Mouse (Mus musculus): ENCODE results near the gene Il12b. TPM values are rescaled to one million over a fixed set of nuclear protein-coding genes. Genes with fewer than 3 reads are reported as not detected.
"Not testable (repeated sequence)": the region's sequence is repeated elsewhere in the genome, so short reads cannot be mapped to it uniquely, and the experiment has no call there.

Gene Il12b
- total RNA-seq, 2 experiments from 2014 or later: not detected

DNA sequence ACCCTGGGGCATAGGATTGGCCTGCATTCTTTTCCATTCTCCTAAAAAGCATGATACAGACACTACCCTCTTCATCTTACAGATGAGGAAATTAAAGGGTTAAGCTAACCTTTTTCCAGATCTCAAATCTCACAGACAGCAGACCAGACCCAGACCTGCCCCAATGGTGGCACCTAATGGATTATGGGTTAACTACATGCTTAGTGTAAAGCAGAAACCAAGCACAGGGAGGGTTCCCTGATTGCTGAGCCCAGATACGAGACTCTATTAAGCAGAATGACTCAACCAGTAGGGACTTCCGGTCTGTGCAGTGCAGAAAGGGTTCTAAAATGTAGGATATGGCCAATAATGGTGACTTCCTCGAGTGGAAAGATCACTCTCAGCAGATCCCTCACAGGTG is 10.6 kb downstream of the Il12b start:
- peak; percentile 63 for ATAC-seq (replicated peaks; ENCODE audit: poor library complexity)

DNA sequence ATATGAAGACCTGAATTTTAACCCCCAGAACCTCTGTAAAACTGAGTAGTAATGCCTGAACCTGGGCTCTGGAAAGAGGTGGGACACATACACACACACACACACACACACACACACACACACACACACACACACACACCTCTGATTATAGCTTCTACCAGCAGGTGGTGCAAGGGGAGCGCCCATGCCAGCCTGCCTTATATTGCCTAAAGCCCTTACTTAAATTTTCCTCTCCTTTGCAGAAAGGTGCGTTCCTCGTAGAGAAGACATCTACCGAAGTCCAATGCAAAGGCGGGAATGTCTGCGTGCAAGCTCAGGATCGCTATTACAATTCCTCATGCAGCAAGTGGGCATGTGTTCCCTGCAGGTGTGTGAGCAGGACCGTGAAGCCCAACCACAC is 12.4 kb downstream of the Il12b start:
- peak; percentile 54; the same call in 1 of the 2 replicates for ATAC-seq (replicated peaks; ENCODE audit: poor library complexity)

DNA sequence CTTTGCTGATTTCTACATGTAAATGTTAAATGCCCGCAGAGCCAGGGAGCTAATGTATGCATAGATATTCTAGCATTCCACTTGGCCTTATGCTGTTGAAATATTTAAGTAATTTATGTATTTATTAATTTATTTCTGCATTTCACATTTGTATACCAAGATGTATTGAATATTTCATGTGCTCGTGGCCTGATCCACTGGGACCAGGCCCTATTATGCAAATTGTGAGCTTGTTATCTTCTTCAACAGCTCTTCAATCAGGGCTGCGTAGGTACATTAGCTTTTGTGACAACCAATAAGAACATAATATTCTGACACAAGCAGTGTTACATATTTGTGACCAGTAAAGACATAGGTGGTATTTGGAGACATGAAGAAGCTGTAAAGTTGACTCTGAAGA is 13.5 kb downstream of the Il12b start:
- no peak for ATAC-seq (replicated peaks; ENCODE audit: poor library complexity)

DNA sequence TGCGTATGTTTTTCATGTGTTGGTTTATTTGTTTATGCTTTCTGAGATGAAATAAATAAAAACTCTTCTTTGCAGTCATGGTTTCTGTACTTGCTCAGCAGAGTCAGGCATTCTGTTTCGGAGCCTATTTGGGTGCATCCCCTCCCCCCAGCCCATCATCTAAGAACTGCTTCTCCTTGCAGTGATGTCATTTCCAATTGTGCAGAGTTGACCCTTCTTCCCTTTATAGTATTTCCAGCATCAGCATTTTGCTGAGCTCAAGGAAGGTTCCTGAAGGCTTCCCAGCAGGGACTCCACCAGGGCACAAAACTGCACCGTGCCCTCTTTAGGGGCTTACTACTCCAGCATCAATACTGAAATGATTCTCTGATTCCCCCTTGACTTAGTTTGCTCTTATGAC is 14.7 kb downstream of the Il12b start:
- no peak for ATAC-seq (replicated peaks; ENCODE audit: poor library complexity)

DNA sequence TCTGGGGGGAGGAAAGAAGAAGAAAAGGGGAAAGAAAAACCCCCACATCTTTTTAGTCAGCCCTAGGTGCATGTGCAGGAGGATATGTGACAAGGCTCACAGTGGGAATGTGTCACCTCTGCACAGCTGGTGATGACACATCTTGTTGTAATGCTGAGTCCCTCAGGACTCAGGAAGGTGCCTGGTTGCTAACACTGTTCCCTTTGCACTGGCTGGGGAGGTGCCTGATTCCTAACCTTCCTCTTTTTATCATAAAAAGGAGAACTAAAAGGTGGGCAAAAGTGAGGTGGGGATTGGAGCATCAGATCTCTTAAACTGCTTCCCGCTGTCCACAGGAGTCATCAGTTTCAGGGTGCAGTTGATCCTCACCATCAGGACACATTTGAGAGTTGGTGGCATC is 17.5 kb downstream of the Il12b start:
- ATAC-seq (replicated peaks; ENCODE audit: poor library complexity): peak; percentile 86

DNA sequence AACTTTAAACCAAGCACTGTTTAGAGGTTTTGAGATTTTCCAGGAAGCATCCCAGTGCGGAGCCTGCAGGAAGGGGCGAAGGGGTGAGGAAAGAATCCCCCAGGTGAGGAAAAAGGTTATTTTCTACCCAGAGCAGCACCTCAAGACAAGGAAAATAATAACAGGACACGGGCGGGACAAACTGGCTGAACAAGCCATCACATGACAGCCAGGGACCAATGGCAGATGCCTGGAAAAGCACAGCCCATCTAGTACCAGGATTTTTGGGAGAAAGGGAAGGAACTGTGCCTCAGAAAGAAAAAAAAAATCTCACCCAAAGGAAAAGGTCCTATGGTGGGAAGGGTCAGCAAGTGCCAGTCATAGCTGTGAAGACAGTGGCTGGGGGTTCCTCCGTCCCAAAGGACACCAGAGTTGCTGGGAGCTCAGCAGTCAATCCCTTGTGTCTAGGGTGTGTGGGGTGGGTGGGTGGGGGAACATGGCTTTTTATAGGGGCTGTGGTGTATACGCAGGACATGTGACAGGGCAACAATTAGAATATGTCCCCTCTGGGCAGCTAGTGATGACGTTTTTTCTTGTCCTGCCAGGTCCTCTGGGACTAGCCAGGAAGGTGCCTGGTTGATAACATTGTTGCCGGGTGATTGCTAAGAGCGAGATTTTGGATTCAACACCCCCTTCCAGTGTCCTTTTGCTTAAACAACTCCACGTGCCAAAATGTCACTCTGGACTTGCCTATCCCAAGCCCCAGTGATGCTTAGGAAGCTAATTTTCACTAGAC is 22.7 kb downstream of the Il12b start:
- no peak for ATAC-seq (replicated peaks; ENCODE audit: poor library complexity)

DNA sequence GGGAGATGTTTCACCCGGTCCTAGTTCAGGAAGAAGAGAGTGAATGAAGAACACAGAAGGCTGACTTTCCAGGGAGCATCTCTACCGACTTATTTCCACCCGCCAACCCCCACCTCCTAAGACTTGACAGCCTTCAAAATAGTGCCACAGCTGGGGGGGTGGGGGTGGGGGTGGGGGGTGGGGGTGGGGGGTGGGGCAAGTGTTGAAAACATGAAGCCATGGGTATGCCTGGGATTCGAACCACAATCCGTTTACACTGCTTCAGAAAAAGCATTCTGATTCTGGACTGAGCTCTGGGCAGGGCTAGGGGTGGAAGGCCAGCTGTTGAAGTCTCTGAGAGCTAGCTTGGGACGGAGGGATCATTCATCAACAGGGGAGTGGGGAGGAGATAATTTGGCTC is 23.4 kb downstream of the Il12b start:
- no peak for ATAC-seq (replicated peaks; ENCODE audit: poor library complexity)

DNA sequence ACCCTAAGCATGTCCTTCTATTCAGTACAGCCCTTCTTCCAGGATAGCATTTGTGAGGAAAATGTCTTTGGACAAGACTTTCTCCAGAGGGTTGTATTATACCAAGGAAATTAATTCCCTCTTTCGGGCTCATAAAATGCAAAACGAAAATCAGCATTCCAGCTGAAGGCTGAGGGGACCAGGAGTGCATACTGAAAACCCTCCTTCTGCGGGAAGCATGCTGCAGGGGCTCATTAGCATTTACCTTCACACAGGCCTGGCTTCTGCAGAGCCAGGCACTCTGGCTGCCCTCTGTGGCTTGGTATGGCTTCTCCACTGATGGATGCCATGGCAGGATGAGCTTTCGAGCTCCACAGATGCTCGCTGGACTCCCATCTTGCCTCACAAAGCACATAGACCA is 24.1 kb downstream of the Il12b start:
- ATAC-seq (replicated peaks; ENCODE audit: poor library complexity): no peak

DNA sequence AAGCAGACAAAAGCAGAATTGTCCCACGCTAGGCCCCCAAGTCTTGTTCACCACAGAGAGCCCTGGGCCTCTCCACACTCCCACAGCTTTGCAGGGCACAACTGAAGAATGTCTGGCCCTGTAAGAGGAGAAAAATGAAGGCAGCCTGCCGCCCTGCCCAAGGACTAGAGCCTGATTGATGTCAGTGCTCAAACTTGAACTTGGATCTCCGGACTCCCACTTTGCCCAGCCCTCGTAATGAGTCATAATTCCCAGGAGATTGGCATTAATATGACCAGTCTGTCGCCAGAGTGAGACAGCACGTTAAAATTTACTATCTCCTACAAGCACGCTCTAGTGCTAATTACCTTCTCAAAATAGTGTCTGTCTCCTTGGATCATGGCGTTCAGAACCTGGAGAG is 25.1 kb downstream of the Il12b start:
- ATAC-seq (replicated peaks; ENCODE audit: poor library complexity): no peak

DNA sequence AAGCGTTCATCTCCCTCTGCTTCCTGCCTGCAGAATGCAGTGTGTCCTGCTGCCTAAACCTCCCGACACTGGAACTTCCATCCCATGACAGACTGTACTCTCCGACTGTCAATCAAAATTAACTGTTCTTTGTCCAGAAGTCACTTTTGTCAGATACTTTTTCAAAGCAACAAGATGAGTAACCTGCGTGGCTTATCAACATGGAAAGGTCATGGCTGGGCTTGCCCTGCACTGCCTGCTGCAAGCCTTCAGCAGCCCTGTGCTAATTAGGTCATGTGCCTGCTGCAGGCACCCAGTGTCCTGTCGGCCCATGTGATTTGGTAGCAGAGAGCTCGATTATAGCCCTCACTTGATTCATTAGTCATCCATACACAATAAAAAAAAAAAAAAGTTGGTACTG is 25.8 kb downstream of the Il12b start:
- ATAC-seq (replicated peaks; ENCODE audit: poor library complexity): no peak

DNA sequence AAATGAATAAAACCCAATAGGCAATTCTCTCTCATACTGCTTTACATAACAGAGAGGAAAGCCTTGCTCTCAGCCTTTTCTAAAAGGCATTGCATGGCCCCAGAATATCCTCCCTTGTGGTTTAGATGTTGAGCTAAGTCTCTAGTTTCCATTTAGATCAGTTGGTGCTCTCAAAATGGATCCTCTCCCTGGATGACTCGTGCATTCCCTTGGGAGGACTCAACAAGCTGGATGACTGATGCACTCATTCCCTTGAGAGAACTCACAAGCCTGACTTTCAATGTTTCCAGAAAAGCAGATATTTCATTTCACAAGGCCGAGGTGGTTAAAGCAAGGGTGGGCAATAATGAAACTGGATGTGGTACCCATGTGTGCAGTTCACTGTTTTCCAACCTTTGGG is 28.1 kb downstream of the Il12b start:
- ATAC-seq (replicated peaks; ENCODE audit: poor library complexity): no peak

DNA sequence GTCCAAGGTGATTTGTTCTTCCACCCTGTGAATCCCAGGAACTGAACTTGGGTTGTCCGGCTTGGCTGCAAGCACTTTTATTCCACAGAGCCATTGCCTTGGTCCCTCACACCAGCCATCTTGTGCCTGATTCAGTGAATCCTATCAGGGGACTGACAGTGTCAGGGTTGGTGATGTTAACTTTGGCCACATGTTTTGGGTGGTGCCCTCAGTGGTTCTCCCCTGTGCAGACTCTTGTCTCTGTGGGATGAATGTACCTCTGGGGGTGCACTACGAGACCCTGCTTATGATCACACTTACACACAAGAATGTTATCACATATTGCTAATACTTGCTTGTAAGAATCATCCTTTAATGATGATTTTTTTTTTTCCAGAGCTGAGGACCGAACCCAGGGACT is 30.2 kb downstream of the Il12b start:
- ATAC-seq (replicated peaks; ENCODE audit: poor library complexity): no peak

DNA sequence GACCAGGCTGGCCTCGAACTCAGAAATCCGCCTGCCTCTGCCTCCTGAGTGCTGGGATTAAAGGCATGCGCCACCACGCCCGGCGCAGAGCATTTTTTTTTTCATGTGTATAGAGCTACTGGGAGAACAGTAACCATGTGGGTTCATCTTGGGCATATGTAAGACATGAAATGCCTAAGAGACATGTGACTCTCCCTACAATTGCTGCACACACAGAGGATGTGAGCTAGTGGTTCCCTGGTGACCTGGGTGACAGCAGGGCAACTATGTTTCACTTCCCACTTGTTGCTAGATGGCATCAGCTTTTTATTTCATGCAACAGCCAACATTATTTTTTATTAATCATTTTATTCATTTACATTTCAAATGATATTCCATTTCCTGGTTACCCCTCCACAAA is 37.9 kb downstream of the Il12b start:
- peak; percentile 92 for ATAC-seq (replicated peaks; ENCODE audit: poor library complexity)

DNA sequence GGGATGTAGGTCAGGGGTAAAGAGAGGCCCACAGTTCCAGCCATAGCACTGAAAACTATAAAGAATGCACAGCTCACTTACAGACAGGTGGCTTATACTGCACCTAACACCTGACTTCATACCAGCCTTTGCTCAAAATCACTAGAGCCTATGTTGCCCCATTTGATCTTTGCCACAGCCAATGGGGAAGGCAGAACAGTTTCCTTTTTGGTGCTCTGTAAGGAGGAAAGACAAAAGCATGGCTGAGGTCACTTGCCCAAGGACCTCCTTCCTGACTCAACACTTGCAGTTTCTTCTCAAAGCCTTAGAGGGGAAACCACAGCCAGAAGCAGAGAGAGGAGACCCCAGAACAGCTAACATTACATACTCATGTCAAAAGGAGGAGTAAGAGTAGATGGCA is 51.2 kb downstream of the Il12b start:
- 0 out of 2 replicates have a peak, but pooled peaks have one; percentile 27 for ATAC-seq (replicated peaks; ENCODE audit: poor library complexity)

DNA sequence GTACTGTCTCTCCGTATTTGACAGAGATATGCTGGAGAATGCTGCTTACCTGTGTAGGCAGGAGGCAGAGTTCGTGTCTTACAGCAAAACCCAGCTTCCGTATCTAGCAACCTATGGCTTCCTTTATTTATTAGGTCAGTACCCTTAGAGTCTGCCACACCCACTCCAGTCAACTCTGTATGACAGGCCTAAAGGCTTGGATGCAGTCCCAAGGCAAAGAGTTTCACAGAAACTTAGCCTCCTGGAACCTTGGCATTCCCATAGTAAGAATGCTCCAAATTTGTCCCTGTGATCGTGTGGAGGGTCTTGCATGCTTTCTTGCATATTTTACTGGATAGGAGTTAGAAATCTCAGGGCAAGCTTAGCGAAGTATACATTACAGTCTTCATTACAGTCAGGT is 52.2 kb downstream of the Il12b start:
- ATAC-seq (replicated peaks; ENCODE audit: poor library complexity): not testable (repeated sequence)

DNA sequence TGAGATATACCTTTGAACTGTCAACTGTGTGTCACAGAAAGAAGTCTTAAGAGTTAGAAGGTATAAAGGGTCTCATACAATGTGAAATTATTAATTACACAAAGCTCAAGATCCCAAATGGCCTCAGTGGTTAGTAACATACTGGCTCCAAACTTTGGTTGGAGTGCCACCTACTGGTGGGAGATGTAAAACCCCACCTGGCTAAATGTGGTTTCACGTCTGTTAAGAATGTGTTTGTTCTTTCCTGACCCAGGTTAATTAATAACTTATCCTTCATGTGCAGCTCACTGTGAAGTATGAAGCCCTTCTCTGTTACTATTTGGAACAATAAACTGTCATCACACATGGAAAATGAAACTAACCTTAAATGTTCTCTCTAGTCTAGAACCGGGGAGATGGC is 53.6 kb downstream of the Il12b start:
- peak; percentile 82 for ATAC-seq (replicated peaks; ENCODE audit: poor library complexity)

DNA sequence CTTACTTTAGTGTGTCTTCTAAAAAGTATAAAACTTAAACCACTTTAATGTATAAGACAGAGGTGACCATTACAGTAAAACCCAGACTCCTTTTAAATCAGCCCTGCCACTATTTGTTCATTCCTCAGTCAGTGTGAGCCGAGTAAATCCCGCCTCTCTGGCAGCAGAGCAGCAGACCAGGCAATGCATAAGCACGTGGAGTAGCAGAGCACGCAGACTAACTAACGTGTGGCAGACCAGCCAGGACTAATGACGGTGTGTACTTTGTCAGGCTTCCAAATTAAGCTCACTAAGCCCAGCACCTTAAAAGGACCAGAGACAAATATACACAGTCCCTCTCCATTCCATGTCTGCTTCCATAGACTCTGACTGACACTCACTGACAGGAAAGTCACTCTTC is 61.6 kb downstream of the Il12b start:
- peak; percentile 63 for ATAC-seq (replicated peaks; ENCODE audit: poor library complexity)

Other genes starting within 250 kb of the Il12b start
- gene Ublcp1, start 70.4 kb downstream of the Il12b start, total RNA-seq (2015): 11.0 and 14.9 TPM in 2 replicates
- gene Ublcp1, start 70.4 kb downstream of the Il12b start, total RNA-seq (2017): 11.6 and 13.8 TPM in 2 replicates
- gene Rnf145, start 118.9 kb downstream of the Il12b start, total RNA-seq (2015): 12.8 and 18.9 TPM in 2 replicates
- gene Rnf145, start 118.9 kb downstream of the Il12b start, total RNA-seq (2017): 20.7 and 24.9 TPM in 2 replicates
- 0.02 and 0.29 TPM in 2 replicates for gene Ebf1, start 217.3 kb downstream of the Il12b start, total RNA-seq (2015)
- 0.24 TPM in 1 of 2 replicates, not detected in the other for gene Ebf1, start 217.3 kb downstream of the Il12b start, total RNA-seq (2017)

Data from megakaryocyte progenitor cell, adult 5-6 weeks (primary cell).